ENCODE assay signal across 26 mouse cellular contexts in genomic region chr3:56493937-56494336, GRCm38 (mm10).
DNase-seq lines count a peak whose midpoint lies in the region; ATAC-seq and TF ChIP-seq lines count a peak whose summit lies in the region.
"Had no signal": no experiment of that assay in that cellular context is flagged by ENCODE, and none has a peak within 500 bp of the region (broad histone marks: within the 10 kb centered on the region; RNA-seq: fewer than 3 reads in every experiment).

No protein-coding gene starts in this region.

- peak overlapping the region; percentile 53 for H3K27ac ChIP-seq in hindbrain, embryonic 10.5 days
- no peak overlapping the region for H3K27ac ChIP-seq in hindbrain, postnatal 0 days
- no peak overlapping the region for H3K27ac ChIP-seq in neural tube, embryonic 12.5 days
- H3K27ac ChIP-seq in hindbrain, embryonic 15.5 days (replicated peaks): no peak overlapping the region
- no peak overlapping the region for H3K27ac ChIP-seq in neural tube, embryonic 14.5 days (ENCODE audit: low read depth, low read length)
- H3K27ac ChIP-seq: embryonic facial prominence, embryonic 12.5 days; heart, adult 2 months; kidney, postnatal 0 days; left cerebral cortex, adult 2 months; limb, embryonic 15.5 days; liver, embryonic 14.5 days had no signal

- peak; percentile 26 for DNase-seq in hindbrain, embryonic 10.5 days (ENCODE audit: low spot score)
- DNase-seq in hindbrain, postnatal 0 days (ENCODE audit: low spot score): no peak
- no peak for DNase-seq in neural tube, embryonic 10.5 days (ENCODE audit: extremely low spot score, low spot score)
- DNase-seq in lung, postnatal 14 days: no peak
- no peak for DNase-seq in heart, postnatal 36 days
- DNase-seq: adrenal gland, adult 8-10 months; cerebellum, adult 9-10 months; gastrocnemius, postnatal 36 days; heart, adult 2 months; kidney, adult 2 months; layer of hippocampus, adult 9-11 months; left cerebral cortex, postnatal 4 days; lung, embryonic 14.5 days; lung, postnatal 36 days; retina, postnatal 1 day; thymus, postnatal 25 days had no signal

- 23% methylated on average over 1 of the region's 1 CpGs for WGBS in hindbrain, embryonic 10.5 days
- WGBS in hindbrain, postnatal 0 days: 34% methylated on average over 1 of the region's 1 CpGs
- 22% methylated on average over 1 of the region's 1 CpGs for WGBS in neural tube, embryonic 12.5 days
- WGBS in hindbrain, embryonic 15.5 days: 13% methylated on average over 1 of the region's 1 CpGs
- 14% methylated on average over 1 of the region's 1 CpGs for WGBS in neural tube, embryonic 14.5 days

- H3K4me1 ChIP-seq in hindbrain, embryonic 10.5 days (replicated peaks): peaks cover 14% of the 10 kb centered on the region
- H3K4me1 ChIP-seq in hindbrain, postnatal 0 days (ENCODE audit: insufficient read depth, low read length): no peaks in the 10 kb centered on the region
- no peaks in the 10 kb centered on the region for H3K4me1 ChIP-seq in neural tube, embryonic 12.5 days
- H3K4me1 ChIP-seq in hindbrain, embryonic 15.5 days (replicated peaks): no peaks in the 10 kb centered on the region
- no peaks in the 10 kb centered on the region for H3K4me1 ChIP-seq in neural tube, embryonic 14.5 days (ENCODE audit: control insufficient read depth, insufficient read depth, low read length)
- H3K4me1 ChIP-seq: embryonic facial prominence, embryonic 12.5 days; limb, embryonic 15.5 days; megakaryocyte, embryonic 14.5 days had no signal

- no peaks in the 10 kb centered on the region for H3K36me3 ChIP-seq in hindbrain, embryonic 10.5 days
- H3K36me3 ChIP-seq in hindbrain, postnatal 0 days (ENCODE audit: insufficient read depth, low read length): no peaks in the 10 kb centered on the region
- H3K36me3 ChIP-seq in neural tube, embryonic 12.5 days: no peaks in the 10 kb centered on the region
- H3K36me3 ChIP-seq in hindbrain, embryonic 15.5 days: no peaks in the 10 kb centered on the region
- no peaks in the 10 kb centered on the region for H3K36me3 ChIP-seq in neural tube, embryonic 14.5 days (ENCODE audit: control insufficient read depth, insufficient read depth, low read length)
- H3K36me3 ChIP-seq: embryonic facial prominence, embryonic 12.5 days; limb, embryonic 15.5 days had no signal

- ATAC-seq in hindbrain, postnatal 0 days: no peak
- peak; percentile 82 for ATAC-seq in neural tube, embryonic 12.5 days (ENCODE audit: low FRiP score, low read depth)
- 0 out of 2 replicates have a peak, but pooled peaks have one; percentile 45 for ATAC-seq in hindbrain, embryonic 15.5 days (ENCODE audit: low FRiP score, low read depth)
- ATAC-seq in neural tube, embryonic 14.5 days (ENCODE audit: low read depth): peak; percentile 56; the same call in 1 of the 2 replicates

- H3K4me3 ChIP-seq in hindbrain, embryonic 10.5 days: no peak overlapping the region
- no peak overlapping the region for H3K4me3 ChIP-seq in hindbrain, postnatal 0 days (ENCODE audit: low read length)
- no peak overlapping the region for H3K4me3 ChIP-seq in neural tube, embryonic 12.5 days
- no peak overlapping the region for H3K4me3 ChIP-seq in hindbrain, embryonic 15.5 days
- H3K4me3 ChIP-seq in neural tube, embryonic 14.5 days (ENCODE audit: low read depth, low read length): no peak overlapping the region
- H3K4me3 ChIP-seq: embryonic facial prominence, embryonic 12.5 days; heart, adult 2 months; left cerebral cortex, adult 2 months; limb, embryonic 15.5 days; megakaryocyte, embryonic 14.5 days; myocyte had no signal

- H3K27me3 ChIP-seq in hindbrain, embryonic 10.5 days (ENCODE audit: insufficient read depth, poor library complexity, severe bottlenecking): no peaks in the 10 kb centered on the region
- H3K27me3 ChIP-seq in hindbrain, postnatal 0 days (ENCODE audit: insufficient read depth, low read length): no peaks in the 10 kb centered on the region
- no peaks in the 10 kb centered on the region for H3K27me3 ChIP-seq in neural tube, embryonic 12.5 days (replicated peaks)
- no peaks in the 10 kb centered on the region for H3K27me3 ChIP-seq in hindbrain, embryonic 15.5 days
- H3K27me3 ChIP-seq in neural tube, embryonic 14.5 days (ENCODE audit: control insufficient read depth, insufficient read depth, low read length): no peaks in the 10 kb centered on the region
- H3K27me3 ChIP-seq: embryonic facial prominence, embryonic 12.5 days; limb, embryonic 15.5 days; megakaryocyte, embryonic 14.5 days had no signal

- H3K4me2 ChIP-seq in hindbrain, postnatal 0 days (ENCODE audit: low read depth, low read length): no peak overlapping the region
- H3K4me2 ChIP-seq in neural tube, embryonic 12.5 days (replicated peaks): no peak overlapping the region
- no peak overlapping the region for H3K4me2 ChIP-seq in hindbrain, embryonic 15.5 days
- no peak overlapping the region for H3K4me2 ChIP-seq in neural tube, embryonic 14.5 days (ENCODE audit: low read depth, low read length)
- H3K4me2 ChIP-seq: embryonic facial prominence, embryonic 12.5 days; limb, embryonic 15.5 days; lung, embryonic 14.5 days had no signal

- intact Hi-C loops in heart, postnatal 36 days (cut with DNase I): no loop called here

- no peaks in the 10 kb centered on the region for H3K9me3 ChIP-seq in hindbrain, embryonic 10.5 days
- H3K9me3 ChIP-seq in hindbrain, postnatal 0 days (ENCODE audit: low read length): no peaks in the 10 kb centered on the region
- no peaks in the 10 kb centered on the region for H3K9me3 ChIP-seq in neural tube, embryonic 12.5 days
- no peaks in the 10 kb centered on the region for H3K9me3 ChIP-seq in hindbrain, embryonic 15.5 days
- H3K9me3 ChIP-seq in neural tube, embryonic 14.5 days (ENCODE audit: control insufficient read depth, low read length): no peaks in the 10 kb centered on the region
- H3K9me3 ChIP-seq: embryonic facial prominence, embryonic 12.5 days; limb, embryonic 15.5 days had no signal

- no peak for TF ChIP-seq CTCF in hindbrain, postnatal 0 days (IDR thresholded peaks at IDR 0.05; ENCODE audit: low read depth)

- no peak overlapping the region for H3K9ac ChIP-seq in hindbrain, postnatal 0 days (replicated peaks; ENCODE audit: low read length)
- H3K9ac ChIP-seq in neural tube, embryonic 12.5 days: no peak overlapping the region
- no peak overlapping the region for H3K9ac ChIP-seq in hindbrain, embryonic 15.5 days
- no peak overlapping the region for H3K9ac ChIP-seq in neural tube, embryonic 14.5 days (replicated peaks; ENCODE audit: low read depth, low read length)
- H3K9ac ChIP-seq: embryonic facial prominence, embryonic 12.5 days; limb, embryonic 15.5 days; liver, embryonic 14.5 days; lung, embryonic 14.5 days had no signal
